Mouse (Mus musculus) heart, embryonic 10.5 days (tissue): ENCODE measurements at regions not wholly inside any gene's neighbourhood (a gene's known extent, or its start where the extent isn't known, plus 50 kb on each side); places are given as distances from the start of the nearest gene placed in this dataset.

Experiments
- DNase-seq: peaks from one replicate; pipeline ENCODE4 v3.0.0-alpha.2; 2017; ENCODE audit warnings: low spot score
- H3K27ac ChIP-seq: fragments of 300-500 bp; sonication (generic); 2 replicates; pipeline ENCODE4 v1.5.1; 2016; ENCODE audit warnings: mild to moderate bottlenecking
- H3K27me3 ChIP-seq: fragments of 300-500 bp; sonication (generic); 2 replicates; pipeline ENCODE4 v1.6.1; 2016; ENCODE audit warnings: mild to moderate bottlenecking; ENCODE audit not compliant: poor library complexity, insufficient read depth, severe bottlenecking
- H3K36me3 ChIP-seq: fragments of 300-500 bp; sonication (generic); 2 replicates; pipeline ENCODE4 v1.6.1; 2016; ENCODE audit warnings: mild to moderate bottlenecking, moderate library complexity
- H3K4me1 ChIP-seq: fragments of 300-500 bp; sonication (generic); 2 replicates; pipeline ENCODE4 v1.6.1; 2016; ENCODE audit warnings: mild to moderate bottlenecking
- H3K4me3 ChIP-seq: fragments of 300-500 bp; sonication (generic); 2 replicates; pipeline ENCODE4 v1.5.1; 2016; ENCODE audit warnings: mild to moderate bottlenecking, moderate library complexity
- H3K9me3 ChIP-seq: fragments of 300-500 bp; sonication (generic); 2 replicates; pipeline ENCODE4 v1.6.1; 2016; ENCODE audit warnings: mild to moderate bottlenecking, moderate library complexity
- WGBS: fragments of 180-500 bp; shearing (Covaris S2); methylation state at CpG from one replicate; pipeline ENCODE4 v1.1.7; 2016; 5-methylcytosine and 5-hydroxymethylcytosine counted together

- no peak overlapping the region for H3K4me3 ChIP-seq
- H3K9me3 ChIP-seq: no peaks in the 10 kb centered on the region
- H3K4me1 ChIP-seq: no peaks in the 10 kb centered on the region
- H3K27me3 ChIP-seq: no peaks in the 10 kb centered on the region
- no peak for DNase-seq
- H3K27ac ChIP-seq: no peak overlapping the region
- no peaks in the 10 kb centered on the region for H3K36me3 ChIP-seq
- WGBS: 44% methylated on average over 4 of the region's 4 CpGs
These were observed 284.9 kb upstream of the Gm5148 start for GRCm38 (mm10) chr3:38009168-38009567.

DNA sequence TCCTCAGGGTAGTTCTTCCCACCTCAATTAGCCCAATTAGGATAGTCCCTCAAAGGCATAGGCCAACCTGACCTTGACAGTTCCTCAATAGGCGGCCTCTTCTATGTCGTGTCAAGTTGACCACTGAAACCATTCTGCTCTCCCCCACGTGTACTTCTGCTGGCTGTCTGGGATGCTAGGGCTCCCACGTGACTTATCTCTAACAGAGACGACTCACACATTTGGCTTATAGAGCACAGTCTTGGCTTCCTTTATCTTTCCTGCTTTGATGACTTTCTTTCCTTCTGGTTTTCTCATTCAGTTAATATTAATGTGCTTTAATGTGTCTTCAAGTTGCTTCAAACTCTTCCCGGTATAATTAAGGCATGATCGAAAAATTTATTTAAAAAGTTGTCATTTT is 284.0 kb upstream of the Gm5148 start:
- H3K4me3 ChIP-seq: no peak overlapping the region
- no peak overlapping the region for H3K27ac ChIP-seq
- H3K27me3 ChIP-seq: no peaks in the 10 kb centered on the region
- no peaks in the 10 kb centered on the region for H3K9me3 ChIP-seq
- WGBS: 57% methylated on average over 7 of the region's 7 CpGs
- H3K36me3 ChIP-seq: no peaks in the 10 kb centered on the region
- no peak for DNase-seq
- no peaks in the 10 kb centered on the region for H3K4me1 ChIP-seq

DNA sequence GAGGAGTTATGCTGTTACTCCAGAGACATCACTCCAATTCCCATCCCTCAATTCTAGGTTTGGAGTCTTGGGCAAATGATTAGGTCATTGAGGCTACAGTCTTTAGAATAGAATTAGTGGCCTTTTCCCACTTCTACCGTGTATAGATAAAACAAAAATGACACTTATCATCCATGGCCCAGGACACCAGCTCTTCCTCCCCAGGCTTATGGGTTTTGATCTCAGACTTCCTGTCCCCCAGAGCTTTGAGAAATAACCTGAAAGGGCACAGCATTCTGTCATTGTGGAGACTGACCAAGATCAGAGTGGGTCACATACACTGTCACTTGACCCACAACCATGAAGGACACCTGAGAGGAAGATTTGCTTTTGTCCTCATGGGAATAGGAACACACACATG is 283.3 kb upstream of the Gm5148 start:
- 78% methylated on average over 1 of the region's 1 CpGs for WGBS
- no peak for DNase-seq
- H3K27me3 ChIP-seq: no peaks in the 10 kb centered on the region
- no peaks in the 10 kb centered on the region for H3K4me1 ChIP-seq
- H3K36me3 ChIP-seq: no peaks in the 10 kb centered on the region
- H3K9me3 ChIP-seq: no peaks in the 10 kb centered on the region
- no peak overlapping the region for H3K4me3 ChIP-seq
- H3K27ac ChIP-seq: no peak overlapping the region

GRCm38 (mm10) chr3:38002275-38002674 is 278.0 kb upstream of the Gm5148 start:
- Histone ChIP-seq H3K36me3 (no peaks in the 10 kb centered on the region), H3K4me1 (peaks cover 5% of the 10 kb centered on the region; the same call in 1 of the 2 replicates), H3K9me3 (no peaks in the 10 kb centered on the region), H3K4me3 (no peak overlapping the region), H3K27me3 (no peaks in the 10 kb centered on the region), H3K27ac (no peak overlapping the region)
- WGBS: 94% methylated on average over 10 of the region's 10 CpGs
- no peak for DNase-seq

GRCm38 (mm10) chr3:37999779-38000178 is 275.5 kb upstream of the Gm5148 start:
- Histone ChIP-seq H3K9me3 (no peaks in the 10 kb centered on the region), H3K36me3 (no peaks in the 10 kb centered on the region), H3K27ac (no peak overlapping the region), H3K4me3 (no peak overlapping the region), H3K27me3 (no peaks in the 10 kb centered on the region), H3K4me1 (peaks cover 5% of the 10 kb centered on the region; the same call in 1 of the 2 replicates)
- no peak for DNase-seq
- 91% methylated on average over 1 of the region's 1 CpGs for WGBS

DNA sequence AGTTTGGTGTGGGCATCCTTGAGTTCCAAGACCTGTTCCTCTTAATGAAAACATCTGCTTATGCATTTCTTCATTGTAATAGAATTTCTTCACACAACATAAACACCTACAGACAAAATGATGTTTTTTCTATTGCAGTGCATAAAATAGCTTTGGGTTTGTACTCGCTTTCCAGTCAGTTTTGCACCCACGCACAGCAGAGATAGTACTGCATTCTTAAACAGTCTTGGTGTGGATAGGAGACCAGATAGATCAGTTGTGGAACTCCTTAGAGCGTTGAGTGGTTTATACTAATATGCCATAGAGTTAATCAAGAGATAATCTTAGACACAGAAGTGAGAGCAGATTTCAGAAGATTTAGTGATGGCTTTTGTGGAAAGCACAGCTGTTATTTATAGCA is 273.7 kb upstream of the Gm5148 start:
- Histone ChIP-seq H3K9me3 (no peaks in the 10 kb centered on the region), H3K27me3 (no peaks in the 10 kb centered on the region), H3K4me3 (no peak overlapping the region), H3K27ac (no peak overlapping the region), H3K36me3 (no peaks in the 10 kb centered on the region), H3K4me1 (peaks cover 5% of the 10 kb centered on the region; the same call in 1 of the 2 replicates)
- WGBS: 77% methylated on average over 3 of the region's 3 CpGs
- DNase-seq: no peak

DNA sequence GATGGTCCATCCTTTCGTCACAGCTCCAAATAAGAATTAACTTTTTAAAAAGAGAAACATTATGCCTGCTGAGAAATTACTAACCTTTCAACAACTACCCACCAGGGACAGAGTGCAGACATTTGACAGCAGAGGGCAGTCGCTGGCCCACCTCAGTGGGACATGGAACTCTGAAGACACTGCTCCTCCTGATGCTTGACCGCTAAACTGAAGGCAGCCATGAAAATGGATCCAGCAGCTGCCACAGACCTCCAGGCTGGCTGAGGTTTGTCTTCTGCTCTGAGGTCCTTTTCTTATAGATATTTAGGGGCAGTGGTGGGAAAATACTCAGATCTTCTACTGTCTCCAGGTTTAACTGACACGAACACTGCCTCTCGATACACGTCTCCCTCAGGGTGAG is 265.7 kb upstream of the Gm5148 start:
- WGBS: 91% methylated on average over 6 of the region's 6 CpGs

GRCm38 (mm10) chr3:37987775-37988505 is 263.6 kb upstream of the Gm5148 start:
- peaks cover 3% of the 10 kb centered on the region; the same call in 1 of the 2 replicates for H3K4me1 ChIP-seq
- no peak for DNase-seq
- H3K9me3 ChIP-seq: no peaks in the 10 kb centered on the region
- H3K27me3 ChIP-seq: peaks cover 4% of the 10 kb centered on the region; the same call in 1 of the 2 replicates
- 57% methylated on average over 20 of the region's 20 CpGs for WGBS
- no peaks in the 10 kb centered on the region for H3K36me3 ChIP-seq
- no peak overlapping the region for H3K27ac ChIP-seq
- no peak overlapping the region for H3K4me3 ChIP-seq

More for the DNA sequence above, 265.7 kb upstream of the Gm5148 start:
- DNase-seq: no peak
- H3K9me3 ChIP-seq: no peaks in the 10 kb centered on the region
- H3K36me3 ChIP-seq: no peaks in the 10 kb centered on the region
- peaks cover 3% of the 10 kb centered on the region; the same call in 1 of the 2 replicates for H3K4me1 ChIP-seq
- H3K27me3 ChIP-seq: peaks cover 4% of the 10 kb centered on the region; the same call in 1 of the 2 replicates
- H3K27ac ChIP-seq: no peak overlapping the region
- no peak overlapping the region for H3K4me3 ChIP-seq

- H3K4me1 ChIP-seq: peaks cover 3% of the 10 kb centered on the region; the same call in 1 of the 2 replicates
- 62% methylated on average over 14 of the region's 14 CpGs for WGBS
- H3K27me3 ChIP-seq: peaks cover 4% of the 10 kb centered on the region; the same call in 1 of the 2 replicates
- H3K9me3 ChIP-seq: no peaks in the 10 kb centered on the region
- no peak overlapping the region for H3K27ac ChIP-seq
- DNase-seq: no peak
- H3K36me3 ChIP-seq: no peaks in the 10 kb centered on the region
- no peak overlapping the region for H3K4me3 ChIP-seq
These were observed 262.9 kb upstream of the Gm5148 start for GRCm38 (mm10) chr3:37987007-37987774.

DNA sequence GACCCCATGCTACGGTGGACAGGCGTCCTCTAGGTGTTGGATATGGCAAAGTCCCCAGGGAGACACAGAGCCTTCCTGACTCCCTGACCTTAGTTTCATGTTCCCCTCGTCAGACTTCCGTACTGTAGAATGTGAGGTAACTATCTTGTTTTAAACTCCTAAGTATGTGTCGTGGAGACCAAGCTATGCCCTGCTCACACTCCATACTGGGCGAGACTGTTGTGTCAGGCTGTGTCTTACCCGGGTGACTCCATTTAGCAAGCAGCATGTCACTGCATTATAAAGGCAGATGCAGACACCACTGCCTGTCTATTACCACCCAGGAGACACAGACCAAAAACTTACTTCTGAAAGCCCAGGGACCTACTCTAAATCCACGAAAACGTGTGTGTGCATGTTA is 260.4 kb upstream of the Gm5148 start:
- WGBS: 86% methylated on average over 9 of the region's 9 CpGs
- no peak overlapping the region for H3K27ac ChIP-seq

GRCm38 (mm10) chr3:37981481-37982180 is 257.3 kb upstream of the Gm5148 start:
- no peak for DNase-seq
- H3K36me3 ChIP-seq: no peaks in the 10 kb centered on the region
- WGBS: 72% methylated on average over 7 of the region's 7 CpGs
- peaks cover 4% of the 10 kb centered on the region; the same call in 1 of the 2 replicates for H3K4me1 ChIP-seq
- H3K27me3 ChIP-seq: 0 out of 2 replicates have a peak, but pooled peaks cover 4% of the 10 kb centered on the region
- H3K4me3 ChIP-seq: no peak overlapping the region
- H3K27ac ChIP-seq: no peak overlapping the region
- no peaks in the 10 kb centered on the region for H3K9me3 ChIP-seq

More for the DNA sequence above, 260.4 kb upstream of the Gm5148 start:
- no peak overlapping the region for H3K4me3 ChIP-seq
- H3K27me3 ChIP-seq: peaks cover 4% of the 10 kb centered on the region; the same call in 1 of the 2 replicates
- H3K36me3 ChIP-seq: no peaks in the 10 kb centered on the region
- no peak for DNase-seq
- H3K4me1 ChIP-seq: peaks cover 3% of the 10 kb centered on the region; the same call in 1 of the 2 replicates
- H3K9me3 ChIP-seq: no peaks in the 10 kb centered on the region

- DNase-seq: no peak
These were observed 255.6 kb upstream of the Gm5148 start for GRCm38 (mm10) chr3:37979871-37980270.

More at GRCm38 (mm10) chr3:37979871-37980270, 255.6 kb upstream of the Gm5148 start:
- Histone ChIP-seq H3K4me3 (no peak overlapping the region), H3K9me3 (no peaks in the 10 kb centered on the region), H3K27ac (no peak overlapping the region), H3K4me1 (peaks cover 6% of the 10 kb centered on the region; the same call in 1 of the 2 replicates), H3K36me3 (no peaks in the 10 kb centered on the region), H3K27me3 (no peaks in the 10 kb centered on the region)
- WGBS: 49% methylated on average over 5 of the region's 5 CpGs
